Mouse (Mus musculus) liver, adult 2 months (tissue): ENCODE measurements around the gene Hbq1b. TPM values are rescaled to one million over a fixed set of nuclear protein-coding genes. Genes with fewer than 3 reads are reported as not detected.
"Not testable (repeated sequence)": the region's sequence is repeated elsewhere in the genome, so short reads cannot be mapped to it uniquely, and the experiment has no call there.

Experiments used
- DNase-seq: peaks from one replicate; pipeline ENCODE4 v3.0.0-alpha.2; 2011; ENCODE audit warnings: low read depth, low spot score; ENCODE audit errors: extremely low read depth
- H3K27ac ChIP-seq: fragments of 200-500 bp; replicated peaks from 2 replicates; pipeline ENCODE4 v1.5.1; 2012; ENCODE audit warnings: low read depth, mild to moderate bottlenecking, control low read depth, inconsistent platforms, low read length; ENCODE audit not compliant: insufficient read depth
- H3K27me3 ChIP-seq: fragments of 200-500 bp; 2 replicates; pipeline ENCODE4 v1.6.1; 2012; ENCODE audit warnings: mild to moderate bottlenecking, moderate library complexity, low read length, inconsistent platforms; ENCODE audit not compliant: control insufficient read depth, insufficient read depth
- H3K36me3 ChIP-seq: fragments of 200-500 bp; 2 replicates; pipeline ENCODE4 v1.6.1; 2012; ENCODE audit warnings: low read length, inconsistent platforms; ENCODE audit not compliant: control insufficient read depth, insufficient read depth
- H3K4me1 ChIP-seq: fragments of 200-500 bp; 2 replicates; pipeline ENCODE4 v1.6.1; 2011; ENCODE audit warnings: low read length; ENCODE audit not compliant: control insufficient read depth, insufficient read depth
- H3K4me3 ChIP-seq: fragments of 200-500 bp; 2 replicates; pipeline ENCODE4 v1.5.1; 2011; ENCODE audit warnings: low read depth, mild to moderate bottlenecking, control low read depth, low read length, moderate library complexity; ENCODE audit not compliant: insufficient read depth
- H3K79me2 ChIP-seq: fragments of 200-500 bp; 2 replicates; pipeline ENCODE4 v1.6.1; 2012; ENCODE audit warnings: inconsistent platforms, mild to moderate bottlenecking, low read length, moderate library complexity; ENCODE audit not compliant: control insufficient read depth, insufficient read depth
- H3K9ac ChIP-seq: fragments of 200-500 bp; 2 replicates; pipeline ENCODE4 v1.6.1; 2012; ENCODE audit warnings: low read depth, mild to moderate bottlenecking, control low read depth, inconsistent platforms, low read length
- CTCF ChIP-seq: fragments of 200-500 bp; IDR thresholded peaks from 2 replicates; pipeline ENCODE4 v1.5.1; 2011; ENCODE audit warnings: low read depth, low read length, control low read depth
- POLR2A ChIP-seq: fragments of 200-500 bp; IDR thresholded peaks from 2 replicates; pipeline ENCODE4 v1.6.1; 2011; ENCODE audit warnings: low read length, control low read depth; ENCODE audit not compliant: insufficient read depth; ENCODE audit errors: extremely low read depth
- WGBS: fragments of 180-500 bp; shearing (Covaris S2); methylation state at CpG from one replicate; pipeline ENCODE4 v1.1.7; 2018; 5-methylcytosine and 5-hydroxymethylcytosine counted together
- polyA plus RNA-seq: library from polyadenylated mRNA; depleted of rRNA; stranded (reverse); fragments of >200 nt; gene quantifications from 2 replicates; pipeline ENCODE4 v1.2.3, GENCODE M21; 2012
- total RNA-seq: library from RNA; depleted of rRNA; stranded (reverse); fragments of >200 nt; gene quantifications from 2 replicates; pipeline ENCODE4 v1.2.3, GENCODE M21; 2014

Hbq1b gene
- total and polyA plus RNA-seq, 2 experiments: not detected

GRCm38 (mm10) chr11:32296203-32296602 is 9.4 kb downstream of the Hbq1b start, which contains the start of gene Hba-a2:
Gene Hba-a2, plus strand, starts transcription at chr11:32296489.
- H3K36me3 ChIP-seq, H3K27me3 ChIP-seq, H3K4me3 ChIP-seq, DNase-seq, H3K79me2 ChIP-seq, H3K4me1 ChIP-seq, H3K27ac ChIP-seq, H3K9ac ChIP-seq: not testable (repeated sequence)
- WGBS: no CpG with 5 or more reads among the region's 4 CpGs

GRCm38 (mm10) chr11:32297417-32297816 is 10.7 kb downstream of the Hbq1b start:
- 29% methylated on average over 2 of the region's 2 CpGs for WGBS
- H3K27me3 ChIP-seq, H3K4me1 ChIP-seq, H3K4me3 ChIP-seq, DNase-seq, H3K9ac ChIP-seq, H3K36me3 ChIP-seq, H3K27ac ChIP-seq, H3K79me2 ChIP-seq: not testable (repeated sequence)

DNA sequence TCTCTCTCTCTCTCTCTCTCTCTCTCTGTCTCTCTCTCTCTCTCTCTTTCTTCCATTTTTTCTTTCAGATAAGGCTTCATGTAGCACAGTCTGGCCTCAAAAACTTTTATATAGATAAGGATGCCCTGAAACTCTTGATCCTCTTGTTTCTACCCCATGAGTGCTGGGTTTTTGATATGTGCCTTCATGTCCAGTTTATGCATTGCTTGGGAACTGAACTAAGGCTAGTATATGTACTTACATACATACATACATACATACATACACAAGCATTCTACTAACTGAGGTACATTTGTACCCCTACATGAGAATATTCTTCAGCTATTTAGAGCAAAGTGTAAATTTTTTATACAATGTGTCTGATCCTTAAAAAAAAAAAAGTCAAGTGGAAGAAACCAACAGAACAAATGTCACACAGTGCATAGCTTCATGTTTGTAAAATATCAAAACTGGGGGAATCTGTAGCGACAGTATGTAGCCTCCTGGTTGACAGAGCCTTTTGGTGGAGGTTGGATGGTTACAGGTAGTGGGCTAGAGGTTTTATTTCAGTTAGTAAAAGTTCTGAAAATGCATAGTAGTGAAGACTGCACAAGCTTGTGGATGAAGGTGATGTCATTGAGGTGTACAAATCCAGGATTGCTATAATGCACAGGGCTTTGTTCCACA is 11.2 kb downstream of the Hbq1b start:
- Histone ChIP-seq H3K4me3 (no peak overlapping the region), H3K27ac (no peak overlapping the region)

DNA sequence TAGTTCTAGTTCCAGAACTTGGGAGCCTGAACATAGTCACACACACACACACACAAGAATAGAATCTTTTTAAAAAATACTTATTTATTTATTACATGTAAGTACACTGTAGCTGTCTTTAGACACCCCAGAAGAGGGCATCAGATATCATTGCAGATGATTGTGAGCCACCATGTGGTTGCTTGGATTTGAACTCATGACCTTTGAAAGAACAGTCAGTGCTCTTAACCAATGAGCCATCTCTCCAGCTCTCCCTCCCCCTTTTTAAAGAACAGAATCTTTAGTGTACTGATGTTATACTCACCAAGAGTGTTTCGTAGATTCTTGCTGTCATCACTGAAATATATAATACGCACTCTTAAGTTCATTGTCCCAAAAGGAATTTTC is 11.8 kb downstream of the Hbq1b start:
- peaks cover 8% of the 10 kb centered on the region; the same call in 1 of the 2 replicates for H3K27me3 ChIP-seq
- no peak overlapping the region for H3K4me3 ChIP-seq
- no peaks in the 10 kb centered on the region for H3K36me3 ChIP-seq
- no peak overlapping the region for H3K27ac ChIP-seq
- DNase-seq: no peak
- TF ChIP-seq CTCF: no peak
- no peak for TF ChIP-seq POLR2A
- WGBS: 91% methylated on average over 2 of the region's 2 CpGs
- H3K79me2 ChIP-seq: no peaks in the 10 kb centered on the region
- H3K4me1 ChIP-seq: no peaks in the 10 kb centered on the region
- no peak overlapping the region for H3K9ac ChIP-seq

More for the DNA sequence above, 11.2 kb downstream of the Hbq1b start:
- Histone ChIP-seq H3K9ac (no peak overlapping the region), H3K27me3 (peaks cover 8% of the 10 kb centered on the region; the same call in 1 of the 2 replicates), H3K4me1 (no peaks in the 10 kb centered on the region), H3K79me2 (no peaks in the 10 kb centered on the region), H3K36me3 (no peaks in the 10 kb centered on the region)
- no peak for DNase-seq
- TF ChIP-seq POLR2A (no peak), CTCF (no peak)
- WGBS: 92% methylated on average over 1 of the region's 1 CpGs

DNA sequence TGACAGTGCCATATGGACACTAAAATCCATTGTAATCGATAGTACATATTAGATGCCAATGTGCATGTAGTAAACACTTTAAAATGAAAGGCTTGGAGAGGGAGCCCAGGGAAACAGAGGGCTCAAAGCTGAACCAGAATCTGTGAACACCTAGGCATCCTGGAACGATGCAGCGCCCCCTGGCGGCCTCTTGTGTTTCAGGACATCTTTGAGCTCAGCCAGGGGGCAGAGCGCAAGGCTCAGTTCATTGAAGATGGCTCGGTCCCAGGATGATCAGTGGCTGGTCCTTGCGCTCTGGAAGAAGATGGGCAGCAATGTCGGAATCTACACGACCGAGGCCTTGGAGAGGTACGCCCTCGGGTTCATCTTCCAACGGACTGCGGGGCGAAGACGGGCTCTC is 13.1 kb downstream of the Hbq1b start, which contains the start of gene Hbq1a:
Gene Hbq1a (plus strand): TSS at position 205 of the 400 bp plus-strand sequence.
- not testable (repeated sequence) for H3K36me3 ChIP-seq, H3K79me2 ChIP-seq, H3K27me3 ChIP-seq, H3K27ac ChIP-seq, H3K9ac ChIP-seq, H3K4me1 ChIP-seq, DNase-seq, H3K4me3 ChIP-seq
- TF ChIP-seq CTCF: peak; percentile 62
- 7% methylated on average over 16 of the region's 16 CpGs for WGBS

- no peak for TF ChIP-seq CTCF
- no peak for TF ChIP-seq POLR2A
- Histone ChIP-seq H3K27ac (no peak overlapping the region), H3K79me2 (no peaks in the 10 kb centered on the region), H3K27me3 (peaks cover 8% of the 10 kb centered on the region; the same call in 1 of the 2 replicates), H3K36me3 (no peaks in the 10 kb centered on the region), H3K4me3 (no peak overlapping the region), H3K4me1 (no peaks in the 10 kb centered on the region), H3K9ac (no peak overlapping the region)
- DNase-seq: no peak
- WGBS: 53% methylated on average over 15 of the region's 17 CpGs
These were observed 13.8 kb downstream of the Hbq1b start for GRCm38 (mm10) chr11:32300279-32301267.
